Mouse (Mus musculus): Measurements from ENCODE around the gene Calr. TPM values are rescaled to one million over a fixed set of nuclear protein-coding genes. Genes with fewer than 3 reads are reported as not detected.

Calr gene
- total and polyA plus RNA-seq, 2 experiments from 2014 or later = 405 to 505 TPM

GRCm38 (mm10) chr8:84793134-84793533 is 53.6 kb downstream of the Calr start:
- WGBS = 55% methylated on average over 9 of the region's 9 CpGs
- DNase-seq (peak; percentile 61), ATAC-seq (no peak)
- Histone ChIP-seq H3K9me3 (ENCODE audit: low read length) (no peaks in the 10 kb centered on the region), H3K4me2 (ENCODE audit: low read depth) (no peak overlapping the region; the same call in 1 of the 2 replicates), H3K4me3 (ENCODE audit: low read depth, low read length) (no peak overlapping the region), H3K27ac (ENCODE audit: low read depth, low read length) (peak overlapping the region; percentile 98), H3K36me3 (ENCODE audit: insufficient read depth) (no peaks in the 10 kb centered on the region), H3K9ac (peak overlapping the region; percentile 51), H3K4me1 (ENCODE audit: insufficient read depth) (peaks cover 36% of the 10 kb centered on the region), H3K27me3 (ENCODE audit: insufficient read depth, low read length) (no peaks in the 10 kb centered on the region)
- no peak for TF ChIP-seq CTCF (IDR thresholded peaks at IDR 0.05; ENCODE audit: low read depth)

GRCm38 (mm10) chr8:84792429-84792947 is 54.2 kb downstream of the Calr start:
- Histone ChIP-seq H3K9ac (no peak overlapping the region), H3K4me1 (ENCODE audit: insufficient read depth) (peaks cover 37% of the 10 kb centered on the region), H3K9me3 (ENCODE audit: low read length) (no peaks in the 10 kb centered on the region), H3K27ac (ENCODE audit: low read depth, low read length) (peak overlapping the region; percentile 98), H3K36me3 (ENCODE audit: insufficient read depth) (no peaks in the 10 kb centered on the region), H3K4me2 (ENCODE audit: low read depth) (no peak overlapping the region), H3K4me3 (ENCODE audit: low read depth, low read length) (no peak overlapping the region), H3K27me3 (ENCODE audit: insufficient read depth, low read length) (no peaks in the 10 kb centered on the region)
- ATAC-seq (no peak), DNase-seq (no peak)
- WGBS = 66% methylated on average over 12 of the region's 12 CpGs
- TF ChIP-seq CTCF (IDR thresholded peaks at IDR 0.05; ENCODE audit: low read depth) = no peak

Small RNA genes lying within 50 kb of the gene (microRNA-seq; reads per million reads assigned to microRNA genes)
- gene Mir7069 = 1.6 to 4.3 reads per million in 2 experiments

Other genes starting within 250 kb of the Calr start
Only the 30 nearest of the 31 such genes appear.
- 4.8 and 8.5 TPM in 2 replicates for gene Ier2, start 184.1 kb downstream of the Calr start, total RNA-seq (2014; rRNA removed)
- 19.3 and 22.7 TPM in 2 replicates for gene Ier2, start 184.1 kb downstream of the Calr start, polyA plus RNA-seq (2015; fragmentation: Nextera tagmentation; extraction: Ambion mirVana)
- gene Trmt1, start 160.6 kb downstream of the Calr start, total RNA-seq (2014; rRNA removed) = 89.5 and 94.8 TPM in 2 replicates
- gene Trmt1, start 160.6 kb downstream of the Calr start, polyA plus RNA-seq (2015; fragmentation: Nextera tagmentation; extraction: Ambion mirVana) = 59.8 and 67.5 TPM in 2 replicates
- 65.9 and 78.2 TPM in 2 replicates for gene Nacc1, start 159.1 kb downstream of the Calr start, total RNA-seq (2014; rRNA removed)
- gene Nacc1, start 159.1 kb downstream of the Calr start, polyA plus RNA-seq (2015; fragmentation: Nextera tagmentation; extraction: Ambion mirVana) = 14.6 and 14.7 TPM in 2 replicates
- gene Lyl1, start 145.5 kb downstream of the Calr start, total RNA-seq (2014; rRNA removed) = 2.2 and 2.7 TPM in 2 replicates
- gene Lyl1, start 145.5 kb downstream of the Calr start, polyA plus RNA-seq (2015; fragmentation: Nextera tagmentation; extraction: Ambion mirVana) = 2.4 and 2.5 TPM in 2 replicates
- gene G430095P16Rik, start 123.9 kb downstream of the Calr start, total RNA-seq (2014; rRNA removed) = not detected in 2 replicates
- 0.56 and 1.0 TPM in 2 replicates for gene G430095P16Rik, start 123.9 kb downstream of the Calr start, polyA plus RNA-seq (2015; fragmentation: Nextera tagmentation; extraction: Ambion mirVana)
- 111 and 116 TPM in 2 replicates for gene Nfix, start 46.6 kb downstream of the Calr start, total RNA-seq (2014; rRNA removed)
- 347 and 376 TPM in 2 replicates for gene Nfix, start 46.6 kb downstream of the Calr start, polyA plus RNA-seq (2015; fragmentation: Nextera tagmentation; extraction: Ambion mirVana)
- 4.7 and 6.9 TPM in 2 replicates for gene Dand5, start 24.1 kb downstream of the Calr start, total RNA-seq (2014; rRNA removed)
- 8.2 and 10.0 TPM in 2 replicates for gene Dand5, start 24.1 kb downstream of the Calr start, polyA plus RNA-seq (2015; fragmentation: Nextera tagmentation; extraction: Ambion mirVana)
- 24.7 and 28.7 TPM in 2 replicates for gene Gadd45gip1, start 15.4 kb downstream of the Calr start, total RNA-seq (2014; rRNA removed)
- gene Gadd45gip1, start 15.4 kb downstream of the Calr start, polyA plus RNA-seq (2015; fragmentation: Nextera tagmentation; extraction: Ambion mirVana) = 36.7 and 40.8 TPM in 2 replicates
- gene Rad23a, start 6.3 kb downstream of the Calr start, total RNA-seq (2014; rRNA removed) = 32.2 and 55.3 TPM in 2 replicates
- 63.5 and 77.4 TPM in 2 replicates for gene Rad23a, start 6.3 kb downstream of the Calr start, polyA plus RNA-seq (2015; fragmentation: Nextera tagmentation; extraction: Ambion mirVana)
- 77.1 and 91.2 TPM in 2 replicates for gene Farsa, start 10.1 kb upstream of the Calr start, total RNA-seq (2014; rRNA removed)
- 100 and 103 TPM in 2 replicates for gene Farsa, start 10.1 kb upstream of the Calr start, polyA plus RNA-seq (2015; fragmentation: Nextera tagmentation; extraction: Ambion mirVana)
- 27.5 and 32.2 TPM in 2 replicates for gene Syce2, start 25.2 kb upstream of the Calr start, total RNA-seq (2014; rRNA removed)
- gene Syce2, start 25.2 kb upstream of the Calr start, polyA plus RNA-seq (2015; fragmentation: Nextera tagmentation; extraction: Ambion mirVana) = 77.9 and 78.2 TPM in 2 replicates
- 28.9 and 31.5 TPM in 2 replicates for gene Gcdh, start 47.0 kb upstream of the Calr start, total RNA-seq (2014; rRNA removed)
- gene Gcdh, start 47.0 kb upstream of the Calr start, polyA plus RNA-seq (2015; fragmentation: Nextera tagmentation; extraction: Ambion mirVana) = 21.3 and 27.5 TPM in 2 replicates
- gene Klf1, start 55.0 kb upstream of the Calr start, total RNA-seq (2014; rRNA removed) = 0.46 TPM in 1 of 2 replicates, not detected in the other
- gene Klf1, start 55.0 kb upstream of the Calr start, polyA plus RNA-seq (2015; fragmentation: Nextera tagmentation; extraction: Ambion mirVana) = 0.50 and 0.77 TPM in 2 replicates
- 3.6 and 3.7 TPM in 2 replicates for gene Dnase2a, start 61.6 kb upstream of the Calr start, total RNA-seq (2014; rRNA removed)
- 6.3 and 7.1 TPM in 2 replicates for gene Dnase2a, start 61.6 kb upstream of the Calr start, polyA plus RNA-seq (2015; fragmentation: Nextera tagmentation; extraction: Ambion mirVana)
- 39.7 and 57.7 TPM in 2 replicates for gene Mast1, start 90.4 kb upstream of the Calr start, total RNA-seq (2014; rRNA removed)
- gene Mast1, start 90.4 kb upstream of the Calr start, polyA plus RNA-seq (2015; fragmentation: Nextera tagmentation; extraction: Ambion mirVana) = 44.2 and 63.8 TPM in 2 replicates
- gene Rtbdn, start 100.1 kb upstream of the Calr start, total RNA-seq (2014; rRNA removed) = 4.8 and 10.4 TPM in 2 replicates
- 1.7 and 3.5 TPM in 2 replicates for gene Rtbdn, start 100.1 kb upstream of the Calr start, polyA plus RNA-seq (2015; fragmentation: Nextera tagmentation; extraction: Ambion mirVana)
- gene Gm49661, start 122.5 kb upstream of the Calr start, total RNA-seq (2014; rRNA removed) = not detected in 2 replicates
- not detected in 2 replicates for gene Gm49661, start 122.5 kb upstream of the Calr start, polyA plus RNA-seq (2015; fragmentation: Nextera tagmentation; extraction: Ambion mirVana)
- 814 and 983 TPM in 2 replicates for gene Prdx2, start 122.7 kb upstream of the Calr start, total RNA-seq (2014; rRNA removed)
- 974 and 1,110 TPM in 2 replicates for gene Prdx2, start 122.7 kb upstream of the Calr start, polyA plus RNA-seq (2015; fragmentation: Nextera tagmentation; extraction: Ambion mirVana)
- 39.8 and 42.7 TPM in 2 replicates for gene Rnaseh2a, start 122.8 kb upstream of the Calr start, total RNA-seq (2014; rRNA removed)
- gene Rnaseh2a, start 122.8 kb upstream of the Calr start, polyA plus RNA-seq (2015; fragmentation: Nextera tagmentation; extraction: Ambion mirVana) = 52.2 and 56.3 TPM in 2 replicates
- gene Junb, start 131.8 kb upstream of the Calr start, total RNA-seq (2014; rRNA removed) = 21.9 and 22.2 TPM in 2 replicates
- gene Junb, start 131.8 kb upstream of the Calr start, polyA plus RNA-seq (2015; fragmentation: Nextera tagmentation; extraction: Ambion mirVana) = 10.1 and 15.9 TPM in 2 replicates
- gene Hook2, start 143.7 kb upstream of the Calr start, total RNA-seq (2014; rRNA removed) = 30.3 and 32.5 TPM in 2 replicates
- gene Hook2, start 143.7 kb upstream of the Calr start, polyA plus RNA-seq (2015; fragmentation: Nextera tagmentation; extraction: Ambion mirVana) = 22.6 and 28.7 TPM in 2 replicates
- gene Best2, start 167.6 kb upstream of the Calr start, total RNA-seq (2014; rRNA removed) = not detected in 2 replicates
- gene Best2, start 167.6 kb upstream of the Calr start, polyA plus RNA-seq (2015; fragmentation: Nextera tagmentation; extraction: Ambion mirVana) = 0.11 and 0.15 TPM in 2 replicates
- gene Asna1, start 178.3 kb upstream of the Calr start, total RNA-seq (2014; rRNA removed) = 136 and 160 TPM in 2 replicates
- 153 and 180 TPM in 2 replicates for gene Asna1, start 178.3 kb upstream of the Calr start, polyA plus RNA-seq (2015; fragmentation: Nextera tagmentation; extraction: Ambion mirVana)
- 338 and 447 TPM in 2 replicates for gene Trir, start 179.9 kb upstream of the Calr start, total RNA-seq (2014; rRNA removed)
- gene Trir, start 179.9 kb upstream of the Calr start, polyA plus RNA-seq (2015; fragmentation: Nextera tagmentation; extraction: Ambion mirVana) = 161 and 178 TPM in 2 replicates
- 129 and 155 TPM in 2 replicates for gene Tnpo2, start 190.0 kb upstream of the Calr start, total RNA-seq (2014; rRNA removed)
- gene Tnpo2, start 190.0 kb upstream of the Calr start, polyA plus RNA-seq (2015; fragmentation: Nextera tagmentation; extraction: Ambion mirVana) = 40.4 and 52.3 TPM in 2 replicates
- 106 and 115 TPM in 2 replicates for gene Fbxw9, start 213.1 kb upstream of the Calr start, total RNA-seq (2014; rRNA removed)
- 79.8 and 87.4 TPM in 2 replicates for gene Fbxw9, start 213.1 kb upstream of the Calr start, polyA plus RNA-seq (2015; fragmentation: Nextera tagmentation; extraction: Ambion mirVana)
- not detected in 2 replicates for gene Gm5741, start 221.0 kb upstream of the Calr start, total RNA-seq (2014; rRNA removed)
- gene Gm5741, start 221.0 kb upstream of the Calr start, polyA plus RNA-seq (2015; fragmentation: Nextera tagmentation; extraction: Ambion mirVana) = 0.74 and 3.0 TPM in 2 replicates
- 63.1 and 74.3 TPM in 2 replicates for gene Dhps, start 224.8 kb upstream of the Calr start, total RNA-seq (2014; rRNA removed)
- gene Dhps, start 224.8 kb upstream of the Calr start, polyA plus RNA-seq (2015; fragmentation: Nextera tagmentation; extraction: Ambion mirVana) = 104 and 118 TPM in 2 replicates
- gene Wdr83os, start 233.8 kb upstream of the Calr start, total RNA-seq (2014; rRNA removed) = 80.8 and 105 TPM in 2 replicates
- 171 and 182 TPM in 2 replicates for gene Wdr83os, start 233.8 kb upstream of the Calr start, polyA plus RNA-seq (2015; fragmentation: Nextera tagmentation; extraction: Ambion mirVana)
- gene Wdr83, start 234.4 kb upstream of the Calr start, total RNA-seq (2014; rRNA removed) = 22.1 and 22.5 TPM in 2 replicates
- gene Wdr83, start 234.4 kb upstream of the Calr start, polyA plus RNA-seq (2015; fragmentation: Nextera tagmentation; extraction: Ambion mirVana) = 35.3 and 37.2 TPM in 2 replicates